Mouse (Mus musculus) large intestine, adult 2 months (tissue): ENCODE data around the gene St8sia2. TPM values are rescaled to one million over a fixed set of nuclear protein-coding genes. Genes with fewer than 3 reads are reported as not detected.

Experiments
- DNase-seq: peaks from one replicate; pipeline ENCODE4 v3.0.0-alpha.2; 2012; ENCODE audit warnings: low read depth, low spot score
- WGBS: fragments of 180-500 bp; shearing (Covaris S2); methylation state at CpG from one replicate; pipeline ENCODE4 v1.1.7; 2018; 5-methylcytosine and 5-hydroxymethylcytosine counted together
- polyA plus RNA-seq: library from polyadenylated mRNA; depleted of rRNA; stranded (reverse); fragments of >200 nt; gene quantifications from 2 replicates; pipeline ENCODE4 v1.2.3, GENCODE M21; 2012

St8sia2 gene
- polyA plus RNA-seq, 1 experiment = 0.07 TPM

- DNase-seq = no peak
- WGBS = 87% methylated on average over 9 of the region's 9 CpGs
Measured at GRCm38 (mm10) chr7:73890891-73891610, 122.4 kb downstream of the St8sia2 start.

GRCm38 (mm10) chr7:73890466-73890865 is 123.0 kb downstream of the St8sia2 start:
- DNase-seq = no peak
- 84% methylated on average over 5 of the region's 5 CpGs for WGBS
